Mouse (Mus musculus): Measurements from ENCODE around the gene Ndc1.

GRCm38 (mm10) chr4:107349311-107350008, 18.1 kb upstream of the Ndc1 start:
- TF ChIP-seq CTCF (IDR thresholded peaks at IDR 0.05) (peak; percentile 70), POLR2A (IDR thresholded peaks at IDR 0.05; ENCODE audit: insufficient read depth, low read depth, low read length) (no peak), EP300 (IDR thresholded peaks at IDR 0.05; ENCODE audit: insufficient read depth, low read depth, low read length) (no peak)

Data from heart, adult 2 months (tissue).